Mouse (Mus musculus) CH12.LX (cell line): ENCODE results near the gene Fam214b. TPM values are rescaled to one million over a fixed set of nuclear protein-coding genes. Genes with fewer than 3 reads are reported as not detected.

Source experiments
- DNase-seq: peaks from one replicate; pipeline ENCODE4 v3.0.0-alpha.2; 2013; ENCODE audit errors: extremely low read depth
- H3K27ac ChIP-seq: 2 replicates; pipeline ENCODE4 v1.5.1; 2012; ENCODE audit warnings: low read depth, mild to moderate bottlenecking, control low read depth, moderate library complexity; ENCODE audit not compliant: insufficient read depth
- H3K27me3 ChIP-seq: replicated peaks from 2 replicates; pipeline ENCODE3; 2012; ENCODE audit warnings: inconsistent platforms
- H3K36me3 ChIP-seq, 2 experiments: replicated peaks in 1 of 2; 2 replicates each; pipeline versions ENCODE3 to v1.6.1; 2012; ENCODE audit warnings: inconsistent platforms in 1 of 2, low read length in 1 of 2, mild to moderate bottlenecking in 1 of 2, mixed read lengths in 1 of 2, moderate library complexity in 1 of 2; ENCODE audit not compliant: control insufficient read depth in 1 of 2, insufficient read depth in 1 of 2
- H3K4me1 ChIP-seq, 2 experiments: 2 replicates each; pipeline ENCODE4 v1.6.1; 2012; ENCODE audit warnings: inconsistent platforms in 1 of 2, moderate library complexity in 1 of 2; ENCODE audit not compliant: insufficient read depth in 2 of 2, control insufficient read depth in 1 of 2
- H3K4me2 ChIP-seq: 2 replicates; pipeline ENCODE4 v1.6.1; 2012; ENCODE audit warnings: low read depth, mild to moderate bottlenecking, control low read depth; ENCODE audit not compliant: poor library complexity, insufficient read depth, severe bottlenecking
- H3K4me3 ChIP-seq, 3 experiments: fragments of 150-350 bp in 1 of 3; sonication (generic) in 1 of 3; replicated peaks in 1 of 3; 2 replicates each; pipeline versions ENCODE3 to v1.5.1; 2011 to 2012; ENCODE audit warnings: low read depth in 2 of 3, low read length in 2 of 3, mild to moderate bottlenecking in 2 of 3, moderate library complexity in 2 of 3, control low read depth in 1 of 3, improper control_type of control experiment in 1 of 3, inconsistent platforms in 1 of 3, mixed read lengths in 1 of 3; ENCODE audit not compliant: poor library complexity in 1 of 3
- H3K79me2 ChIP-seq: replicated peaks from 2 replicates; pipeline ENCODE4 v1.6.1; 2012; ENCODE audit warnings: mild to moderate bottlenecking, moderate library complexity; ENCODE audit not compliant: control insufficient read depth, poor library complexity, insufficient read depth, severe bottlenecking; ENCODE audit errors: extremely low read depth
- H3K9ac ChIP-seq: 2 replicates; pipeline ENCODE4 v1.6.1; 2012; ENCODE audit warnings: low read depth, mild to moderate bottlenecking, control low read depth, moderate library complexity; ENCODE audit not compliant: insufficient read depth
- H3K9me3 ChIP-seq: replicated peaks from 2 replicates; pipeline ENCODE3; 2012; ENCODE audit warnings: low read length, inconsistent platforms, mixed read lengths
- BHLHE40 ChIP-seq: IDR thresholded peaks from 2 replicates; pipeline ENCODE4 v1.6.1; 2011; ENCODE audit warnings: mild to moderate bottlenecking, low read depth, low read length, improper control_type of control experiment
- CHD1 ChIP-seq: IDR thresholded peaks from 2 replicates; pipeline ENCODE4 v1.6.1; 2012; ENCODE audit warnings: low read depth, low read length, improper control_type of control experiment, inconsistent platforms
- CTCF ChIP-seq, 2 experiments: IDR thresholded peaks in 1 of 2; conservative IDR thresholded peaks in 1 of 2; 2 replicates each; pipeline ENCODE4 v1.5.1; 2011 to 2012; ENCODE audit warnings: low read depth in 2 of 2, low read length in 2 of 2, improper control_type of control experiment in 1 of 2, inconsistent platforms in 1 of 2, mild to moderate bottlenecking in 1 of 2, moderate library complexity in 1 of 2
- E2F4 ChIP-seq: IDR thresholded peaks from 2 replicates; pipeline ENCODE4 v1.6.1; 2011; ENCODE audit warnings: low read depth, low read length, improper control_type of control experiment; ENCODE audit not compliant: insufficient replicate concordance
- ELF1 ChIP-seq: IDR thresholded peaks from 2 replicates; pipeline ENCODE4 v1.6.1; 2014; ENCODE audit warnings: low read depth, mild to moderate bottlenecking, inconsistent platforms, low read length, improper control_type of control experiment
- EP300 ChIP-seq: IDR thresholded peaks from 2 replicates; pipeline ENCODE4 v1.6.1; 2011; ENCODE audit warnings: low read length, improper control_type of control experiment
- ETS1 ChIP-seq: conservative IDR thresholded peaks from 2 replicates; pipeline ENCODE4 v1.6.1; 2012; ENCODE audit warnings: low read depth, mild to moderate bottlenecking, inconsistent platforms, low read length, improper control_type of control experiment, moderate library complexity
- GABPA ChIP-seq: IDR thresholded peaks from 2 replicates; pipeline ENCODE4 v1.6.1; 2012; ENCODE audit warnings: low read depth, low read length, improper control_type of control experiment, inconsistent platforms; ENCODE audit not compliant: insufficient replicate concordance
- HCFC1 ChIP-seq: IDR thresholded peaks from 2 replicates; pipeline ENCODE4 v1.6.1; 2012; ENCODE audit warnings: low read depth, mild to moderate bottlenecking, inconsistent platforms, low read length, improper control_type of control experiment
- JUND ChIP-seq: conservative IDR thresholded peaks from 2 replicates; pipeline ENCODE4 v1.6.1; 2011; ENCODE audit warnings: low read depth, low read length, improper control_type of control experiment
- MAFK ChIP-seq: IDR thresholded peaks from 2 replicates; pipeline ENCODE4 v1.6.1; 2011; ENCODE audit warnings: low read length, improper control_type of control experiment; ENCODE audit not compliant: insufficient replicate concordance
- MAX ChIP-seq: IDR thresholded peaks from 2 replicates; pipeline ENCODE4 v1.6.1; 2011; ENCODE audit warnings: low read length, improper control_type of control experiment
- MEF2A ChIP-seq: IDR thresholded peaks from 2 replicates; pipeline ENCODE4 v1.6.1; 2014; ENCODE audit warnings: low read depth, mild to moderate bottlenecking, inconsistent platforms, low read length, improper control_type of control experiment, borderline replicate concordance
- MXI1 ChIP-seq: IDR thresholded peaks from 2 replicates; pipeline ENCODE4 v1.6.1; 2011; ENCODE audit warnings: mild to moderate bottlenecking, low read depth, low read length, improper control_type of control experiment
- POLR2A ChIP-seq: IDR thresholded peaks from 2 replicates; pipeline ENCODE4 v1.6.1; 2011; ENCODE audit warnings: low read depth, mild to moderate bottlenecking, improper control_type of control experiment, low read length
- POLR2AphosphoS2 ChIP-seq: IDR thresholded peaks from 2 replicates; pipeline ENCODE4 v1.6.1; 2011; ENCODE audit warnings: low read depth, low read length, improper control_type of control experiment
- RAD21 ChIP-seq: IDR thresholded peaks from 2 replicates; pipeline ENCODE4 v1.6.1; 2011; ENCODE audit warnings: low read depth, mild to moderate bottlenecking, low read length, improper control_type of control experiment, moderate library complexity
- TCF12 ChIP-seq: IDR thresholded peaks from 2 replicates; pipeline ENCODE4 v1.6.1; 2014; ENCODE audit warnings: low read depth, mild to moderate bottlenecking, inconsistent platforms, low read length, improper control_type of control experiment
- UBTF ChIP-seq: IDR thresholded peaks from 2 replicates; pipeline ENCODE4 v1.6.1; 2012; ENCODE audit warnings: low read depth, mild to moderate bottlenecking, inconsistent platforms, low read length, improper control_type of control experiment, moderate library complexity
- USF1 ChIP-seq: IDR thresholded peaks from 2 replicates; pipeline ENCODE4 v1.6.1; 2014; ENCODE audit warnings: low read depth, mild to moderate bottlenecking, inconsistent platforms, low read length, improper control_type of control experiment
- ZKSCAN1 ChIP-seq: IDR thresholded peaks from 2 replicates; pipeline ENCODE4 v1.6.1; 2012; ENCODE audit warnings: low read depth, inconsistent platforms, low read length, improper control_type of control experiment, borderline replicate concordance
- ZMIZ1 ChIP-seq: IDR thresholded peaks from 2 replicates; pipeline ENCODE4 v1.6.1; 2012; ENCODE audit warnings: low read depth, mild to moderate bottlenecking, inconsistent platforms, low read length, improper control_type of control experiment
- ZNF384 ChIP-seq: IDR thresholded peaks from 2 replicates; pipeline ENCODE4 v1.6.1; 2012; ENCODE audit warnings: low read depth, low read length, improper control_type of control experiment, inconsistent platforms
- dilution Hi-C: fragments of 300-500 bp; cut with MboI; formaldehyde crosslinking; loops from 2 replicates; pipeline ENCODE4 v1.14.3; 2020; ENCODE audit warnings: low sequenced_read_pairs; ENCODE audit not compliant: extremely low pct_unique_long_range_greater_than_20kb, extremely low pct_ligation_motif_present
- in situ Hi-C: fragments of 300-500 bp; cut with MboI; formaldehyde crosslinking; loops from 3 replicates; pipeline ENCODE4 v1.14.3; 2019; ENCODE audit warnings: low sequenced_read_pairs, low pct_ligation_motif_present, low pct_unique_long_range_greater_than_20kb, mixed read lengths
- polyA plus RNA-seq: library from polyadenylated mRNA; unstranded; fragments of >175 nt; gene quantifications from 2 replicates; pipeline ENCODE4 v1.2.1, GENCODE M21; 2012; ENCODE audit warnings: low read depth; ENCODE audit not compliant: insufficient read length
- total RNA-seq, 2 experiments: library from RNA; depleted of rRNA; stranded (reverse); fragments of 300-350 nt in 1 of 2; fragments of >200 nt in 1 of 2; gene quantifications; 2 replicates each; pipeline ENCODE4 v1.2.3; 2012 to 2014

Fam214b gene
- total and polyA plus RNA-seq, 3 experiments: 1.7 to 4.7 (median 3.3) TPM

GRCm38 (mm10) chr4:43002756-43003439 lies 43.1 kb downstream of the Fam214b start:
- Histone ChIP-seq H3K4me1 (peaks cover 0 to 7% of the 10 kb centered on the region in 2 experiments; a peak in 2 of 4 replicates), H3K27me3 (no peaks in the 10 kb centered on the region), H3K9me3 (no peaks in the 10 kb centered on the region), H3K79me2 (peaks cover 20% of the 10 kb centered on the region), H3K9ac (no peak overlapping the region), H3K4me2 (no peak overlapping the region), H3K36me3 (peaks cover 25 to 58% of the 10 kb centered on the region in 2 experiments), H3K4me3 (no peak overlapping the region), H3K27ac (no peak overlapping the region)
- no peak for TF ChIP-seq BHLHE40
- no peak for TF ChIP-seq JUND
- no peak for TF ChIP-seq RAD21
- no peak for TF ChIP-seq ELF1
- TF ChIP-seq TCF12: no peak
- TF ChIP-seq POLR2A: no peak
- TF ChIP-seq UBTF: no peak
- no peak for TF ChIP-seq MAX
- dilution Hi-C loops: no loop called here
- DNase-seq: no peak
- in situ Hi-C loops: loop anchor here (25.0 kb wide), 1 partner anchor 559 kb away; the partner anchor contains the start of genes Creb3 and Tln1

GRCm38 (mm10) chr4:43001272-43001671 lies 44.7 kb downstream of the Fam214b start:
- in situ Hi-C loops: loop anchor here (25.0 kb wide), 1 partner anchor 561 kb away; the partner anchor contains the start of genes Creb3 and Tln1

More at GRCm38 (mm10) chr4:43001272-43001671, 44.7 kb downstream of the Fam214b start:
- no peak for TF ChIP-seq USF1
- TF ChIP-seq ZMIZ1: no peak
- no peak for TF ChIP-seq POLR2AphosphoS2
- no peak for TF ChIP-seq CTCF (conservative IDR thresholded peaks at IDR 0.05 in 1 of 2, IDR thresholded peaks at IDR 0.05 in 1 of 2; ENCODE audit: low read depth in 2 of 2, low read length in 2 of 2)
- no peak for TF ChIP-seq BHLHE40
- TF ChIP-seq MEF2A: no peak
- TF ChIP-seq TCF12: no peak
- no peak for TF ChIP-seq E2F4
- no peak for TF ChIP-seq CHD1
- no peak for TF ChIP-seq EP300
- no peak for TF ChIP-seq GABPA
- TF ChIP-seq HCFC1: no peak
- no peak for TF ChIP-seq ETS1
- no peak for TF ChIP-seq ZNF384
- no peak for TF ChIP-seq MAFK
- TF ChIP-seq MXI1: no peak
- TF ChIP-seq JUND: no peak
- no peak for TF ChIP-seq ZKSCAN1
- Histone ChIP-seq H3K9ac (no peak overlapping the region), H3K36me3 (peaks cover 18 to 54% of the 10 kb centered on the region in 2 experiments), H3K27me3 (no peaks in the 10 kb centered on the region), H3K9me3 (no peaks in the 10 kb centered on the region), H3K4me3 (no peak overlapping the region), H3K27ac (no peak overlapping the region), H3K79me2 (peaks cover 34% of the 10 kb centered on the region), H3K4me1 (peaks cover 0 to 19% of the 10 kb centered on the region in 2 experiments; a peak in 2 of 4 replicates), H3K4me2 (no peak overlapping the region)
- dilution Hi-C loops: no loop called here
- no peak for DNase-seq
